Comparison of ENCODE assay signal across 17 mouse cellular contexts in genomic region chr3:52576703-52577244, GRCm38 (mm10).
DNase-seq lines count a peak whose midpoint lies in the region; ATAC-seq and TF ChIP-seq lines count a peak whose summit lies in the region.
"Had no signal": no experiment of that assay in that cellular context is flagged by ENCODE, and none has a peak within 500 bp of the region (broad histone marks: within the 10 kb centered on the region; RNA-seq: fewer than 3 reads in every experiment).

No protein-coding gene starts in this region.

- POLR2A ChIA-PET in Patski (lab: Charles Lee): interaction anchor here (0.6 to 0.7 kb wide), 2 partner anchors 113 to 166 kb away, joined by 3 to 5 read pairs; no protein-coding TSS in a partner anchor

- WGBS in kidney, embryonic 15.5 days: 71% methylated on average over 6 of the region's 6 CpGs

- no peak overlapping the region for H3K27ac ChIP-seq in kidney, embryonic 15.5 days
- H3K27ac ChIP-seq: embryonic facial prominence, embryonic 12.5 days; forebrain, embryonic 13.5 days; liver, embryonic 13.5 days; neural tube, embryonic 15.5 days had no signal

- CTCF ChIA-PET in Patski (lab: Charles Lee): interaction anchor here (1.0 to 1.8 kb wide), 3 partner anchors 14 to 379 kb away, joined by 3 to 4 read pairs (median 3); no protein-coding TSS in a partner anchor

- no peaks in the 10 kb centered on the region for H3K27me3 ChIP-seq in kidney, embryonic 15.5 days
- no peaks in the 10 kb centered on the region for H3K27me3 ChIP-seq in Patski
- H3K27me3 ChIP-seq in myocyte (ENCODE audit: control insufficient read depth, insufficient read depth, insufficient read length): no peaks in the 10 kb centered on the region
- H3K27me3 ChIP-seq: embryonic facial prominence, embryonic 12.5 days; forebrain, embryonic 13.5 days; liver, embryonic 13.5 days; neural tube, embryonic 15.5 days had no signal

- H3ac ChIP-seq in myocyte (ENCODE audit: control insufficient read depth, insufficient read length): no peak overlapping the region

- no peaks in the 10 kb centered on the region for H3K9me3 ChIP-seq in kidney, embryonic 15.5 days (replicated peaks)
- H3K9me3 ChIP-seq: embryonic facial prominence, embryonic 12.5 days; forebrain, embryonic 13.5 days; liver, embryonic 13.5 days; neural tube, embryonic 15.5 days had no signal

- no peak for TF ChIP-seq POLR2A in myocyte (IDR thresholded peaks at IDR 0.05; ENCODE audit: insufficient read length, low read depth)

- no peaks in the 10 kb centered on the region for H3K79me2 ChIP-seq in myocyte (ENCODE audit: control insufficient read depth, insufficient read depth)

- in situ Hi-C loops in Patski (cut with MboI; ENCODE audit: low pct_unique_long_range_greater_than_20kb): loop anchor here (5.0 kb wide), 1 partner anchor 309 kb away; the partner anchor contains the start of gene Foxo1

- no peak overlapping the region for H3K4me3 ChIP-seq in kidney, embryonic 15.5 days (replicated peaks)
- H3K4me3 ChIP-seq in myocyte: no peak overlapping the region
- H3K4me3 ChIP-seq: embryonic facial prominence, embryonic 12.5 days; forebrain, embryonic 13.5 days; liver, embryonic 13.5 days; neural tube, embryonic 15.5 days had no signal

- no peak for TF ChIP-seq CTCF in Patski (IDR thresholded peaks at IDR 0.05)

- DNase-seq in kidney, adult 18-20 months: peak; percentile 15
- DNase-seq in Patski (ENCODE audit: low read depth, low spot score): peak; percentile 87
- DNase-seq in gonadal fat pad, adult 2 months (ENCODE audit: low read depth): peak; percentile 97
- DNase-seq in cerebellum, adult 8-10 months: no peak
- DNase-seq: adrenal gland, postnatal 25 days; cerebellum, postnatal 36 days; heart, postnatal 14 days; liver, embryonic 13.5 days; retina, postnatal 1 day had no signal

- H3K4me2 ChIP-seq in kidney, embryonic 15.5 days: no peak overlapping the region
- H3K4me2 ChIP-seq in myocyte (ENCODE audit: low read depth): peak overlapping the region; percentile 19
- H3K4me2 ChIP-seq: embryonic facial prominence, embryonic 12.5 days; forebrain, embryonic 13.5 days; liver, embryonic 13.5 days; neural tube, embryonic 15.5 days had no signal

- H3K9ac ChIP-seq in kidney, embryonic 15.5 days: no peak overlapping the region
- H3K9ac ChIP-seq: embryonic facial prominence, embryonic 12.5 days; forebrain, embryonic 13.5 days; liver, embryonic 13.5 days; neural tube, embryonic 15.5 days had no signal

- no peaks in the 10 kb centered on the region for H3K4me1 ChIP-seq in kidney, embryonic 15.5 days
- H3K4me1 ChIP-seq: embryonic facial prominence, embryonic 12.5 days; liver, embryonic 13.5 days had no signal

- no peaks in the 10 kb centered on the region for H3K36me3 ChIP-seq in kidney, embryonic 15.5 days
- H3K36me3 ChIP-seq in myocyte (ENCODE audit: control insufficient read depth, insufficient read depth): no peaks in the 10 kb centered on the region
- H3K36me3 ChIP-seq: embryonic facial prominence, embryonic 12.5 days; liver, embryonic 13.5 days; neural tube, embryonic 15.5 days had no signal

- no peak for ATAC-seq in kidney, embryonic 15.5 days (replicated peaks; ENCODE audit: low FRiP score)
- peak; percentile 88 for ATAC-seq in Patski
- no peak for ATAC-seq in monocyte, adult 5-6 weeks (replicated peaks; ENCODE audit: insufficient number of reproducible peaks, low FRiP score, low TSS enrichment, poor library complexity, severe bottlenecking)
- ATAC-seq: CD4-positive, CD25-positive, alpha-beta regulatory T cell, adult 4 months; forebrain, embryonic 13.5 days; hindbrain, embryonic 16.5 days had no signal

TF ChIP-seq in myocyte, 11 proteins besides CTCF, POLR2A, EP300 and RAD21:
- TF ChIP-seq E2F4 (IDR thresholded peaks at IDR 0.05; ENCODE audit: insufficient read depth): no peak
- no peak for TF ChIP-seq TCF12 (IDR thresholded peaks at IDR 0.05; ENCODE audit: insufficient read depth, poor library complexity, severe bottlenecking)
- TF ChIP-seq USF1 (IDR thresholded peaks at IDR 0.05; ENCODE audit: low read depth): no peak
- no peak for TF ChIP-seq REST (IDR thresholded peaks at IDR 0.05; ENCODE audit: insufficient read depth, insufficient read length)
- no peak for TF ChIP-seq MAX (IDR thresholded peaks at IDR 0.05; ENCODE audit: low read depth)
- TF ChIP-seq SRF (IDR thresholded peaks at IDR 0.05; ENCODE audit: control insufficient read depth, insufficient read length, low read depth): no peak
- TF ChIP-seq TCF3 (IDR thresholded peaks at IDR 0.05; ENCODE audit: insufficient read length, low read depth): no peak
- no peak for TF ChIP-seq MYOD1 (IDR thresholded peaks at IDR 0.05; ENCODE audit: control insufficient read depth in 1 of 3, insufficient read length in 2 of 3, low read depth in 2 of 3)
- TF ChIP-seq POLR2AphosphoS2 (IDR thresholded peaks at IDR 0.05; ENCODE audit: insufficient read length, low read depth): no peak
- no peak for TF ChIP-seq CEBPB (IDR thresholded peaks at IDR 0.05; ENCODE audit: insufficient read depth, poor library complexity, severe bottlenecking)
- TF ChIP-seq MYOG (IDR thresholded peaks at IDR 0.05; ENCODE audit: control insufficient read depth in 1 of 3, insufficient read depth in 1 of 3, insufficient read length in 2 of 3, low read depth in 2 of 3): no peak
